Mouse (Mus musculus) WW6 (cell line): ENCODE measurements around the gene F12.

Source experiments
- DNase-seq: peaks from one replicate; pipeline ENCODE4 v3.0.0-alpha.2; 2013; ENCODE audit warnings: low read depth, low spot score

The F12 gene

GRCm38 (mm10) chr13:55413333-55413732, 13.3 kb downstream of the F12 start:
- DNase-seq = no peak

GRCm38 (mm10) chr13:55412643-55413307, 13.8 kb downstream of the F12 start:
- DNase-seq = no peak

DNA sequence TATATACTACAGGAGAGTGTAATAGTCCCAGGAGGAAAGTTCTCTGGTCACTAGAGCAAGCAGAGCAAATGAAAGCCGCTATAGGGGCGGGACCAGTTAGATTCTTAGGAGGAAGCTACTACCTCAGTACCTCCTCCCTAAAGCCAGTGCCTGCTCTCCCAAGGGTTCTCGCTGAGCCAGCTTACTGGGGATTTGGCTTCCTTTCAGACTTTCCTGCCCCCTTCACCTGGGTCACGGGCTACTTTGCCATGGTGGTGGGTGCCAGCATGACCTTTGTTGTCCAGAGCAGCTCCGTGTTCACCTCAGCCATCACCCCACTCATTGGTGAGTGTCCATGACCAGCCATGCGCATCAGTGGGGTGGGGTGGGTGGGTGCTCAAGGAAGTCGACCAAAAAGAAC, 14.8 kb downstream of the F12 start:
- no peak for DNase-seq

GRCm38 (mm10) chr13:55408546-55409120, 18.0 kb downstream of the F12 start:
- no peak for DNase-seq

DNA sequence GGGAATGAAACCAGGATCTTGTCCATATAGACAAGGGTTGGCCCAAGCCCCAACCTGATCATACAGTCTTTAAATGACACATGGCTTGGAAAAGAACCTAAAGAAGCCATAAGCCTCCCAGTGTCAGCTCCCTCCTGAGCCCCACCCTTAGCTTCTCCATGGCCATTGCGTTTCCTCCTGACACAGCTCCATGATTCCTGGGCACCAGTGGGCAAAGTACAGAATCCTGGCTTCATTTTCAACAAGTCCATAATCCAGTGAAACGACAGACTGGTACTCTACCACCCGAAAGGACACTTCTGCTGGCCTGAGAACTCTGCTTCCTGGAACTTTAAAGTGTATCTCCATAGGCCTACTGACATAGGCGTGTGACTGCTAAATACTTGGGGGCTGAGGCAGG, 19.3 kb downstream of the F12 start:
- DNase-seq = no peak

DNA sequence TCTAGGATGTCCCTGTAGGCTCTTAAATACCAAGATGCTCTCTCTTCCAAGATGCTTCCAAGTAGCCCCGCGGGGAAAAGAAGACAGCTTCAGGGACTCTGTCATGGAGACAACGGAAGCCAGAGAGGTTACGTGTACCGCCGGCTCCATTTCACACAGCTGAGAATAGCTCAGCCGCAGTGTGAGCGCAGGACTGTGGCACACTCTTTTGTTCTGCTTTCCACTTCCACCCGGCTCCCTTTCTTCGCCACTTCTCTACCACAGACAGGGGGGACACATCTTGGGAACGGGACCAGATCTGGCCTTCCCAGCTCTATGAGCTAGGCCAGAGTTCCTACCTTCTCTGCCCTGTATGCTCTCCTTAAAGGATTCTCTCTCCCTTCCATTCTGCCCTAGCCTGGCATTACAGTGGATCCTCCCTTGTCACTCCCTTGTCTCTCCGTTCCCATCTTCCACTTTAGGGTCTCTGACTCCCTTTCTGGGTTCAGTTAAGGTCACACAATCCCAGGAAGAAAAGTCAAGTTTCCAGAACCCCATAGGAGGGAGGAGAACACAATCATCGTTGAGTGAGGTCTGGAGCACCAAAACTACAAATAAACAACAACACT, 20.7 kb downstream of the F12 start:
- DNase-seq = no peak

- DNase-seq = peak; percentile 65
These were observed 21.5 kb downstream of the F12 start for GRCm38 (mm10) chr13:55404853-55405782.

DNA sequence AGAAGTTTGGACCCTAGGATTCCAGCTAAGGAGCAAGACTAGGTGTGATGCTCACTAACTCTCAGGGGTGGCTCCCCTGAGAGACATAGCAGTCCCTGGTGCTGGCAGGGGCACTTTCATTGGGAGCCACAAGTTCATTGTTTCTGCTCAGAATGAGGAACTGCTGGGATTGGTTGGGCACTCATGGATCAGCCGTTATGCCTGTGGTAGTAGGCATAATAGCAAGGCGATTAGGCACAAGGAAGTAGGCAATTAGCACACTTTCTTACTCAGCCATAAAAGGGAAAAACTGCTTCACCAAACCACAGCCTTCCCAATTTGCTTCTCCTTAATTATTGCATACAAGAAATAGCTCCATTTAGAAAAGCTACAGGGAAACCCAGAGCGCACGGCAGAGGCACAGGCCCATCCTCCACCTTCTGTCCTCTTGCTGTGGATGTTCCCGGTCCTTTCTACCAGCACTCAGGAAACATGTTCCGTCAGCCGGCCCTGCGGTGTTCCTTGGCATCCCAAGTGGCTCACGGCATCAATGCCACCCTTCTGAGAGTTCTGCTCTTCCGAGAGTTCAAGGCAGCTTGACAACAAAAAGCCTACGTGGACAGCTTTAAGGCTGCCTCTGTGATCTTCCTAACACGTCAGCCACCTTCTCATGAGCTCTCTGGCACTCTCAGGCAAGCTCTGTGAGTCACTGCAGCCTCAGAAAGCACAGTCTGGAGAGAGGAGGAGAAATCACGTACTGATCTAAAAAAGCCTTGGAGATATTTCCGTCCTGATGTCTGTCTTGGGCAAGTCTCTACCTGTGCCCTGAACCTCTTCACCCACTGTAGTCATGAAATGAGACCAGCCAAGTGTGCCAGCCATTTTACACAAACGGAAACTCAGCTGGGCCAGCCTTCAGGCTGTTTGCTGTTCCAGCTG, 22.4 kb downstream of the F12 start:
- no peak for DNase-seq

DNA sequence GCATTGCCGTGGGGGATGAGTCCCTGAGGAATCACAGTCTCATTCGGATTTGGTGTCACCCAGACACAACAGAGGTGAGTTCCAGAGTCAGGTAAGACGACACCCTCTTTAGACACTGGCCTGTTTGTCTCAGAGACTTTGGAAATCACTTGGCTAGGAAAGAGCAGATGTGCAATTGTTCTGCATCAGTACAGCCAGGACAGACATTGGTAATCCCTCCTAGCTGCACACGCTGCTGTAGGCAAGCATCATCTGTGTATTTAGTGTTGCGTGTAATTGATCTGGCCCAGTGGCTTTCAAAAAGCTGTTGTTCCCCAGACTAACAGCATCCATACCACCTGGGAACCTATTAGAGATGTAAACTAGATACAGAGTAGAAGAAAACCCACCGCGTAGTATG, 23.3 kb downstream of the F12 start:
- no peak for DNase-seq

- no peak for DNase-seq
These were observed 26.6 kb downstream of the F12 start for GRCm38 (mm10) chr13:55400039-55400346.

GRCm38 (mm10) chr13:55399300-55400038, 27.1 kb downstream of the F12 start:
- DNase-seq = no peak

DNA sequence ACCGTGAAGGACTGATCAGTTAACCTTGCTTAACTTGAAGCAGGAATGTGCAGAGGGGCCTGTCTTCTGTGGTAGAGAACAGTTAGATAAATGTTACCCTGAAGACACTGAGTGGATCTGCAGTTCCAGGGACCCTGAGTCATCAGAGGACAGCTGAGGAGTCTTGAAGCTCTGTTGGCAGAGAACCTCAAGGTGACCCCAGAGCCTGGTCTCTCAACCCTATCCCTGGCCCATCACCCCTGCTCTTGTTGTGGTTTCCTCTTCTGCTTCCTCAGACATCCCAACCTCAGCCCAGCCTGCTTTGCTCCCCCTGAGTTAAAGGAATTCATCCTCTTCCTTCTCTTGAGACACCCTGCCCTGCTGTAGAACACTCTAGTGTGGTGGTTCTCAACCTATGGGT, 28.5 kb downstream of the F12 start, which contains the start of gene Slc34a1:
Gene Slc34a1, plus strand, starts transcription at position 100 of the 400 bp plus-strand sequence.
- DNase-seq = no peak

DNA sequence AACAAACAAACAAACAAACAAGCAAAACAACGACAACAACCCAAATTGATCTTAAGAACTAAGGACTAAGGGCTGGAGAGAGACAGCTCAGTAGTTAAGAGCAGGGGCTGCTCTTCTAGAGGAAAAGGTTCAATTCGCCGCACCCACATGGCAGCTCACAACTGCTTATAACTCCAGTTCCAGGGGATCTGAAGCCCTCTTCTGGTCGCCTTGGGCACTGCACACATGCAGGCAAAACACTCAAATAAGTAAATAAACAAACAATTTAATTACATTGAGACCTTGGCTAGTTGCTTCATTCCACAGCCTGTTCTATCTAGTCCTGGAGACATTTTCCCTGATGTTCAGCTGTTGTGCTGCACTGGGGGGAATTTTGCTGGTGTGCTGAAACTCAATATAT, 33.7 kb downstream of the F12 start:
- DNase-seq = no peak

GRCm38 (mm10) chr13:55391626-55392029, 35.0 kb downstream of the F12 start:
- DNase-seq = no peak

GRCm38 (mm10) chr13:55390644-55391043, 35.9 kb downstream of the F12 start:
- DNase-seq = no peak

DNA sequence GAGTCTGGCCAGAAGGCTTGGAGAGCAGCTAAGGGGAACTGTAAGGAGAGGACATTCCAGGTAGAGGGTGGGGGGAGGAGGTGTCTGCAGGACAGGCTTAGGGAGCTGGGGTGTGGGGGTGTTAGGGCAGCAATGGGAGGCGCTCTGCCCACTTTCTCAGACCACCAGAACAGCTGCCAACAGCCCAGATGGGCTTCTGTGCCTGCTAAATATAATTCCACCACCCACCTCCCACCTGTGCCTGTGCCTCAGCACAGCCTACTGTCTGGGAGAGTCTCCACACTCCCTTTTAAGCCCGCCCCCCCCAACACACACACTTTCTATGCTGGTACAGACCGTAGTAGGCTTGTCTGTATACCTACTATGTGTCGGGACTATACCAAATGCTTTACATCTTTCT, 44.8 kb downstream of the F12 start:
- DNase-seq = no peak

DNA sequence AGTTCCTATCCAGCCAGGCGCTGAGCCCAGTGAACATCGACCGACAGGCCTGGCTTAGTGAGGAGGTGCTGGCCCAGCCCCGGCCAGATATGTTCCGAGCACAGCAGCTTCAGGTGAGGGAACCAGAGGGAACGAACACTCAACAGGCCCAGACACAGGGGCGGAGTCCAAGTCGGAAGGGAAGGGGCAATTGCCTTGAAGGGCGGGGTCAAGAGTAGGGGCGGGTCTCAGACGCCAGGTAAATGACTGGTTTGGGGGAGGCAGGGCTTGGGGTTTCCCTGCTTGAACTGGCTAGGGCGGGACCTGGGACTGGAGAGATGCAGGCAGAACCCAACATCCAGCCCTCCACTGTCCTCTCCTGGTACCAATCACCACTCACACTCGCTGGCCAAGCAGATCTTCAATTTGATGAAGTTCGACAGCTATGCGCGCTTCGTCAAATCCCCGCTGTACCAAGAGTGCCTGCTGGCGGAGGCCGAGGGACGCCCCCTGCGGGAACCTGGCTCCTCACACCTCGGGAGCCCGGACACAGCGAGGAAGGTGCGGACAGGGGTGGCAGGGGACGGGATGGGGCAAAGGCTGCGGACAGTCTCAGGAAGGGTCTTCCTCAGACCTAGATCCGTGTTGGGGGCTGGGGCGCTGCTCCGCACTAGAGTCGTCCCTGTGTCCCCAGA, 47.5 kb downstream of the F12 start:
- DNase-seq = peak; percentile 63

GRCm38 (mm10) chr13:55375877-55376276, 50.7 kb downstream of the F12 start:
- no peak for DNase-seq

- no peak for DNase-seq
These were observed 52.2 kb downstream of the F12 start for GRCm38 (mm10) chr13:55374206-55374924.
